Mouse (Mus musculus) ES-E14 (cell line): Measurements from ENCODE around the gene Ntrk3.

Experiments
- HCFC1 ChIP-seq: IDR thresholded peaks from 2 replicates; pipeline ENCODE4 v1.6.1; 2012; ENCODE audit warnings: low read length, inconsistent platforms, borderline replicate concordance; ENCODE audit not compliant: insufficient read depth
- ZNF384 ChIP-seq: IDR thresholded peaks from 2 replicates; pipeline ENCODE4 v1.6.1; 2012; ENCODE audit warnings: low read depth, low read length, inconsistent platforms

- TF ChIP-seq ZNF384 (no peak), HCFC1 (no peak)
These were observed 132.2 kb downstream of the Ntrk3 start for GRCm38 (mm10) chr7:78605538-78606130.
